Mouse (Mus musculus): Measurements from ENCODE around the gene Ikzf1.

GRCm38 (mm10) chr11:11656995-11657530 is 27.7 kb upstream of the Ikzf1 start:
- TF ChIP-seq GATA1 (IDR thresholded peaks at IDR 0.05; ENCODE audit: low read length) (no peak), TAL1 (IDR thresholded peaks at IDR 0.05; ENCODE audit: low read length) (no peak)

All from erythroblast, embryonic 14.5 days (primary cell).